Mouse (Mus musculus): Measurements from ENCODE around the gene Foxj3. TPM values are rescaled to one million over a fixed set of nuclear protein-coding genes. Genes with fewer than 3 reads are reported as not detected.
"Not testable (repeated sequence)": the region's sequence is repeated elsewhere in the genome, so short reads cannot be mapped to it uniquely, and the experiment has no call there.

The Foxj3 gene
- 39.0 and 41.4 TPM in 2 replicates for polyA plus RNA-seq (2015; fragmentation: Nextera tagmentation; extraction: Ambion mirVana)

DNA sequence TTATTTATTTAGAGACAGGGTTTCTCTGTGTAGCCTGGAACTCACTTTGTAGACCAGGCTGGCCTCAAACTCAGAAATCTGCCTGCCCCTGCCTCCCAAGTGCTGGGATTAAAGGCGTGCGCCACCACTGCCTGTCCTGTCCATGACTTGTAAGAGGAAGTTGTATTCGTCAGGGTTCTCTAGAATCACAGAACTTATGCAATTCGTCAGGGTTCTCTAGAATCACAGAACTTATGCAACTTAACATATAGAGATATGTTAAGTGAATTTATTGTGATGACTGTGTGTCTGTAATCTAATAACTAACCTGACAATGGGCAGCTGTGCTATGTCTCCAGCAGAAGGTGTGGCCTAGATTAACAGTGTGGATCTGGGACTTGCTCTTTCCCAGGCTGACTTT is at the start of gene Foxj3:
TSS of gene Foxj3 (plus strand) at position 390 of the 400 bp plus-strand sequence.
- 94% methylated on average over 4 of the region's 4 CpGs for WGBS
- H3K27ac ChIP-seq (ENCODE audit: low read length); H3K36me3 ChIP-seq (ENCODE audit: control insufficient read depth, insufficient read depth); H3K4me2 ChIP-seq (ENCODE audit: low read length); H3K9ac ChIP-seq (replicated peaks; ENCODE audit: low read depth, low read length); H3K4me3 ChIP-seq (replicated peaks; ENCODE audit: low read length); H3K27me3 ChIP-seq (replicated peaks; ENCODE audit: control insufficient read depth, insufficient read depth, low read length); ATAC-seq; H3K9me3 ChIP-seq (ENCODE audit: control insufficient read depth, low read length): not testable (repeated sequence)
- peaks cover 15% of the 10 kb centered on the region for H3K4me1 ChIP-seq (replicated peaks; ENCODE audit: control insufficient read depth, insufficient read depth, low read length)

DNA sequence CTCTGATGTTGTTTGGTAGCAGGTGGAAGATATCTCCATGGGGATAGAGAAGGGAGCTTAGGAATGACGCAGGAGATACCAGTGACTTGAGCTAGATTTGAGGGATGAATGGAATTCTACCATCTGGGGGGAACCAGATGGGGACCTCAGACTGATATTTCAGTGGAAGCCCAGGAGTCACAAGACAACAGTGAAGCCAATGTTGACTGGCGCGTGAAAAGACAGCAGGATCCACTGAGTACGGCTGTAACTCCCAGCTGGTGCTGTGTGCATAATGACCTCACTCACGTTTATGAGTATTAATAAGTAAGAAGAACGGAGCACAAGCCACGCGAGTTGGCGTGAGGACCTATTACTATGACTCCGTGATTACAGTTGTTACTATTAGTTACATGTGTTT is 47.1 kb upstream of the Foxj3 start:
- 65% methylated on average over 10 of the region's 10 CpGs for WGBS
- no peak for ATAC-seq

DNA sequence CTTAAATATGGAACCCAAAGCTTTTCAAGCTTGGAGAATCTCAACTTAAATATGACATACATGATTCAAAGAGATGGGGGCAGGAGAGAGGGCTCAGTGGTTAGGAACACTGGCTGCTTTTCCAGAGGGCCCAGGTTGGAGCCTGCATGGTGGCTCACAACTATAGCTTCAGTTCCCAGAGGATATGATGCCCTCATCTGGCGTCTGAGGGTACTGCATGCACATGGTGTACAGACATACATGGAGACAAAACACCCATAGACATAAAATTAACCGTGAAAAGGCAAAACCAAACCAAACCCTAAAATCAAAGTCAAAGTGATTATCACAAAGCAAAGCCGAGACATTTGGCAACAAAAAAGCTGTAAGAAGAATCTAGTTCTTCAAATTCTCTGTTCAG is 46.0 kb upstream of the Foxj3 start:
- Histone ChIP-seq H3K27ac (ENCODE audit: low read length) (no peak overlapping the region), H3K4me3 (replicated peaks; ENCODE audit: low read length) (no peak overlapping the region), H3K9ac (replicated peaks; ENCODE audit: low read depth, low read length) (no peak overlapping the region), H3K4me1 (replicated peaks; ENCODE audit: control insufficient read depth, insufficient read depth, low read length) (peaks cover 16% of the 10 kb centered on the region), H3K36me3 (ENCODE audit: control insufficient read depth, insufficient read depth) (no peaks in the 10 kb centered on the region), H3K4me2 (ENCODE audit: low read length) (no peak overlapping the region), H3K9me3 (ENCODE audit: control insufficient read depth, low read length) (no peaks in the 10 kb centered on the region), H3K27me3 (replicated peaks; ENCODE audit: control insufficient read depth, insufficient read depth, low read length) (no peaks in the 10 kb centered on the region; the same call in 1 of the 2 replicates)
- WGBS, result 78% methylated on average over 3 of the region's 3 CpGs
- ATAC-seq, result no peak

More for the DNA sequence above, 47.1 kb upstream of the Foxj3 start:
- H3K9ac ChIP-seq (replicated peaks; ENCODE audit: low read depth, low read length), result no peak overlapping the region
- H3K36me3 ChIP-seq (ENCODE audit: control insufficient read depth, insufficient read depth), result no peaks in the 10 kb centered on the region
- no peaks in the 10 kb centered on the region for H3K9me3 ChIP-seq (ENCODE audit: control insufficient read depth, low read length)
- no peaks in the 10 kb centered on the region; the same call in 1 of the 2 replicates for H3K27me3 ChIP-seq (replicated peaks; ENCODE audit: control insufficient read depth, insufficient read depth, low read length)
- no peak overlapping the region for H3K27ac ChIP-seq (ENCODE audit: low read length)
- no peak overlapping the region for H3K4me3 ChIP-seq (replicated peaks; ENCODE audit: low read length)
- no peak overlapping the region for H3K4me2 ChIP-seq (ENCODE audit: low read length)
- H3K4me1 ChIP-seq (replicated peaks; ENCODE audit: control insufficient read depth, insufficient read depth, low read length), result peaks cover 16% of the 10 kb centered on the region

DNA sequence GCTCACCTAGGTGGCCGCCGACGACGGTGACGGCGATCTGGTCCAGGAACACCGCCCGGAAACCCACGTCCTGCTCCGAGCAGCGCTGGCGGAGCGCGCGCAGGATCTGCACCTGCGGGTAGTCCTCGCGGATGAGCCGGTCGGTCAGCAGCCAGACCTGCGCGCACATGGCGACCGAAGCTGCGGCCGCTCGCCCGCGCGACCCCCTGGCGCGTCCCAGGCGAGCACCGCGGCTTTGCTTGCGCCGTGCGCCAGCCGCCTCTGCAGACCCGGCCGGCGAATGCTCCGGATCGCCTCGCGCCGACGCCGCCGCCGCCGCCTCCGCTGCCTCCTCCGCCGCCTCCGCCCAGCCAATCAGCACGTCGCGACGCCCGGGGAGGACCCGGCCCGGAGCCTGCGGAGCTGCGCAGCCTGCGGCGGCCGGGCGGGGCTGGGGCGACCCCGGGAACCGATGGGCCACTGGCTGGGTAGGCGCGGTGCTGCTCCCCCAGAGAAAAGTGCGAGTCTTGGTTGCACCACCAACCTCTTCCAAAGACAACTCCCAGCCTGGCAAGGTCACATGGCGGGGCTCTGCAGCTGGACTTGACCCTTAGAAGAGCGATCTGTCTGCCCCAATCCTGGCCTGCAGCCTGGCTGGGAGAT is 44.4 kb upstream of the Foxj3 start, which contains the start of gene Rimkla:
TSS of gene Rimkla (minus strand) at position 338 of the 642 bp plus-strand sequence.
- Histone ChIP-seq H3K9ac (replicated peaks; ENCODE audit: low read depth, low read length) (peak within 1 kb of the TSS; percentile 80), H3K36me3 (ENCODE audit: control insufficient read depth, insufficient read depth) (no peaks in the 10 kb centered on the region), H3K4me1 (replicated peaks; ENCODE audit: control insufficient read depth, insufficient read depth, low read length) (peaks cover 16% of the 10 kb centered on the region), H3K4me2 (ENCODE audit: low read length) (peak within 1 kb of the TSS; percentile 88), H3K9me3 (ENCODE audit: control insufficient read depth, low read length) (no peaks in the 10 kb centered on the region), H3K27ac (ENCODE audit: low read length) (peak within 1 kb of the TSS; percentile 58), H3K4me3 (replicated peaks; ENCODE audit: low read length) (peak within 1 kb of the TSS; percentile 74), H3K27me3 (replicated peaks; ENCODE audit: control insufficient read depth, insufficient read depth, low read length) (no peaks in the 10 kb centered on the region; the same call in 1 of the 2 replicates)
- under 1% methylated on average over 73 of the region's 77 CpGs for WGBS
- peak; percentile 97 for ATAC-seq

DNA sequence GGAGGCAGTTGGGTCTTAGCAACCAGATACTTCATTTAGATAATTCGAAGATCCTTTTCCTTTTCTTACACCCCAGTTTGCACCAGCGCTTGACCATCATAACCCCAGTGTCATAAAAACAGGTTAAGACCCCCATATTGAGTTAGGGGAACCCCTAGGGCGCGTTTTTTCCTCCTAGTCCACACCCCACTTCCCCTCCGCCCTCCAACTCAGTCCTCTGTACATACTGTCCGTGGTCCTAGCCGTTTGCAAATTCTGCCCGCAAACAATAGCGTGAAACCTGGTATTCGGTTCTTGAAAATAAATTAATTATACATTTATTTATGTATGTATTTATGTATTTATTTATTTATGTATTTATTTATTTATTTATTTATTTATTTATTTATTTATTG is 43.9 kb upstream of the Foxj3 start:
- H3K27me3 ChIP-seq (replicated peaks; ENCODE audit: control insufficient read depth, insufficient read depth, low read length), result no peaks in the 10 kb centered on the region; the same call in 1 of the 2 replicates
- no peaks in the 10 kb centered on the region for H3K9me3 ChIP-seq (ENCODE audit: control insufficient read depth, low read length)
- H3K36me3 ChIP-seq (ENCODE audit: control insufficient read depth, insufficient read depth), result no peaks in the 10 kb centered on the region
- peak overlapping the region; percentile 88 for H3K4me2 ChIP-seq (ENCODE audit: low read length)
- H3K4me3 ChIP-seq (replicated peaks; ENCODE audit: low read length), result peak overlapping the region; percentile 74
- peak; percentile 21; the same call in 1 of the 2 replicates for ATAC-seq
- H3K9ac ChIP-seq (replicated peaks; ENCODE audit: low read depth, low read length), result peak overlapping the region; percentile 80
- H3K4me1 ChIP-seq (replicated peaks; ENCODE audit: control insufficient read depth, insufficient read depth, low read length), result peaks cover 16% of the 10 kb centered on the region
- 36% methylated on average over 10 of the region's 10 CpGs for WGBS
- peak overlapping the region; percentile 58; the same call in 1 of the 2 replicates for H3K27ac ChIP-seq (ENCODE audit: low read length)

DNA sequence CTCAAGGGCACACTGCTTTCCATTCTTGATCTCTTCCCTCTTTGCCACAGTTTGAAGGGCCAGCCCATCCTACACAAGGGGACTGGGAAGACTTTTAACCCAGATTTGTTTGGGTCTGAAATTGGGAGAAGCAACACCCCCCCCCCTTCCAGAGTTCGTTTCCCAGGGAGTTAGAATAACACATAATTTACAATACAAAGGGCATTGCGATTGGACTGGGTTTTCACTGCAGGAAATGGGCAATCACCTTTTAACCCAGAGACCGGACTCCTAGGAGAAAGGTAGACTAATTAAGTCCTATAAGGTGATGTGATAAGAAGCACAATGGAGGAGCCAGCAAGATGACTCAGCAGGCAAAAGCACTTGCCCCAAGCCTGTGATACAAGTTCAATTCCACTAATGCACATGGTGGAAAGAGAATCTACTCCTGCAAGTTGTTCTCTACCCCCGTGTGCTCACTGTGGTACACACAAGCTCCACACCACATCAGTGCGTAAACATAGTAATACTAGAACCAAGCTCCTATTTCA is 38.4 kb upstream of the Foxj3 start:
- Histone ChIP-seq H3K36me3 (ENCODE audit: control insufficient read depth, insufficient read depth) (no peaks in the 10 kb centered on the region), H3K9ac (replicated peaks; ENCODE audit: low read depth, low read length) (no peak overlapping the region), H3K9me3 (ENCODE audit: control insufficient read depth, low read length) (no peaks in the 10 kb centered on the region), H3K4me3 (replicated peaks; ENCODE audit: low read length) (no peak overlapping the region), H3K4me2 (ENCODE audit: low read length) (no peak overlapping the region), H3K4me1 (replicated peaks; ENCODE audit: control insufficient read depth, insufficient read depth, low read length) (no peaks in the 10 kb centered on the region), H3K27me3 (replicated peaks; ENCODE audit: control insufficient read depth, insufficient read depth, low read length) (no peaks in the 10 kb centered on the region; the same call in 1 of the 2 replicates), H3K27ac (ENCODE audit: low read length) (no peak overlapping the region)
- WGBS, result 57% methylated on average over 5 of the region's 5 CpGs
- no peak for ATAC-seq

DNA sequence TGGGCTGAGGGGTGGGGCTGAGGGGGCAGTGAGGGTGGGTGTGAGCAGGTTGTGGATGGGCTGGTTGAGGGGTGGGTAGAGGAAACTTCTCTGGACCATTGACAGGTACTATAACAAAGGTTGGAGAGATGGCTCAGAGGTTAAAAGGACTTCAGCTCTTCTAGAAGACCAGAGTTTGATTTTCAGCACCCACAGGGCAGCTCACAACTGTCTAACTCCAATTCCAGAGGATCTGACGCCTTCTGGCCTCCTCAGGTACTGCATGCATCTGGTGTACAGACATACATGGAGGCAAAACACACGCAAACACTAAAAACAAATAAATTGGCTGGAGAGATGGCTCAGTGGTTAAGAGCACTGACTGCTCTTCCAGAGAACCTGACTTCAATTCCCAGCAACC is 25.2 kb upstream of the Foxj3 start:
- Histone ChIP-seq H3K4me3 (replicated peaks; ENCODE audit: low read length) (no peak overlapping the region), H3K27me3 (replicated peaks; ENCODE audit: control insufficient read depth, insufficient read depth, low read length) (no peaks in the 10 kb centered on the region), H3K9me3 (ENCODE audit: control insufficient read depth, low read length) (no peaks in the 10 kb centered on the region), H3K4me1 (replicated peaks; ENCODE audit: control insufficient read depth, insufficient read depth, low read length) (no peaks in the 10 kb centered on the region), H3K36me3 (ENCODE audit: control insufficient read depth, insufficient read depth) (no peaks in the 10 kb centered on the region), H3K27ac (ENCODE audit: low read length) (no peak overlapping the region), H3K4me2 (ENCODE audit: low read length) (no peak overlapping the region), H3K9ac (replicated peaks; ENCODE audit: low read depth, low read length) (no peak overlapping the region)
- no peak for ATAC-seq
- WGBS, result 60% methylated on average over 2 of the region's 2 CpGs

DNA sequence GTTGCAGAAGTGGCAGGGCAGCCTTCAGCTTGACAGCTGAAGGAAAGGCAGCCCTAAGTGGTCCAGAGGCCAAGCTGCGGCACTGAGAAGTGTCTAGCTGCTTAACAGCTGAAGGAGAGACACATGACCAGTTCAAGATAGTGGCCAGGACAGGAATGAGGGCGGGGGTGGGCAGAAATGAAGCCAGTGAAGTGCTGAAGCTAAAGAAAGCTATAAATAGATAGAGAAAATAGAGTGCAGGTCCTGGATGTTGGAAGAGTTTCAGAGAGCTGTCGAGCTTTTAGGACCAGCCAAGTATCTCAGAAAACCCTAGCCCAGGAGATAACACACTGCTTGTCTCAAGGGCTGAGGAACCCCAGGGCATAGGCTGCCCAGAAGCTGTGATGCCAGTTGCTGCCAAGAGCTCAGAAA is 24.1 kb upstream of the Foxj3 start:
- Histone ChIP-seq H3K9ac (replicated peaks; ENCODE audit: low read depth, low read length) (no peak overlapping the region), H3K9me3 (ENCODE audit: control insufficient read depth, low read length) (no peaks in the 10 kb centered on the region), H3K36me3 (ENCODE audit: control insufficient read depth, insufficient read depth) (no peaks in the 10 kb centered on the region), H3K4me1 (replicated peaks; ENCODE audit: control insufficient read depth, insufficient read depth, low read length) (no peaks in the 10 kb centered on the region), H3K4me3 (replicated peaks; ENCODE audit: low read length) (no peak overlapping the region), H3K27ac (ENCODE audit: low read length) (no peak overlapping the region), H3K27me3 (replicated peaks; ENCODE audit: control insufficient read depth, insufficient read depth, low read length) (no peaks in the 10 kb centered on the region), H3K4me2 (ENCODE audit: low read length) (no peak overlapping the region)
- no peak for ATAC-seq
- WGBS, result 71% methylated on average over 3 of the region's 3 CpGs

DNA sequence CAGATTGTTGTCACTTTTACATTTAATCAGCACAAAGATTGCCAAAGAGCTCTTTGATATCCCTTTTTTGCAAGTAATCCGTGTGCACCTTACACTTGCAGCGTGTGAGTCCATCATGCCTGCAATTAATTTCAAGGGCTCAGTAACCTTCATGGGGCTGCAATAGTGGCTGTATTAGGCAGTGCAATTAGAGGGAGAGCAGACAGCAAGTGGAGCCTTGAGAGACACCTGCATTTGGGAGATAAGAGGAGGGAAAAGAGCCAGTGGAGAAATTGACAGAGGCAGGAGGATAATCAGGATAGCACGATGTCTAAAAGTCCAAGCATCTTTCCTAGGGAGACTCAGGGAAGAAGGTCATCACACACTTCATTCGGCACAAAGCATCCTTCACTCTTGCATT is 13.2 kb upstream of the Foxj3 start:
- H3K27ac ChIP-seq (ENCODE audit: low read length), result peak overlapping the region; percentile 45; the same call in 1 of the 2 replicates
- H3K27me3 ChIP-seq (replicated peaks; ENCODE audit: control insufficient read depth, insufficient read depth, low read length), result no peaks in the 10 kb centered on the region
- H3K4me3 ChIP-seq (replicated peaks; ENCODE audit: low read length), result no peak overlapping the region
- no peak for ATAC-seq
- 69% methylated on average over 4 of the region's 4 CpGs for WGBS
- no peaks in the 10 kb centered on the region for H3K36me3 ChIP-seq (ENCODE audit: control insufficient read depth, insufficient read depth)
- H3K9me3 ChIP-seq (ENCODE audit: control insufficient read depth, low read length), result no peaks in the 10 kb centered on the region
- no peak overlapping the region for H3K9ac ChIP-seq (replicated peaks; ENCODE audit: low read depth, low read length)
- H3K4me2 ChIP-seq (ENCODE audit: low read length), result no peak overlapping the region
- H3K4me1 ChIP-seq (replicated peaks; ENCODE audit: control insufficient read depth, insufficient read depth, low read length), result no peaks in the 10 kb centered on the region
